Mouse (Mus musculus) urinary bladder, postnatal 25 days (tissue): Measurements from ENCODE around the gene Gm20835.
"Not testable (repeated sequence)": the region's sequence is repeated elsewhere in the genome, so short reads cannot be mapped to it uniquely, and the experiment has no call there.

ENCODE experiments used
- DNase-seq: peaks from one replicate; pipeline ENCODE4 v3.0.0; 2022; ENCODE audit warnings: low spot score

Gene Gm20835

DNA sequence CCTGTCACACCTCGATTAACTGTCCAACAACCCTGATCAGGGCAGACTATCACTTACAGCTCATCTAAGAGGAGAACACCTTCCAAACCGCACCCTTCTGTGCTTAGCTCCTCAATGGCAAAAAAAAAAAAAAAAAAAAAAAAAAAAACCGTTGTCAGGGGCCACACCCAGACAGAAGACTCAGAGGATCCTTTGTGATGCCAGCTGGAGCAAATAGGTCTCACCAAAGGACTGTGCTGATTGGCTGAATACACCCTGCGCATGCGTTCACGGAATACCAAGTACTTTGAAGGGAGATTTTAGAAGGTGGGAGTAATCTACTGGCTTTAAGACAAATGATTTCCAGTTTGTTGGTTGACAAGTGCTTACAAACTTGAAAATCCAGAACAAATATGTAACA, at the start of gene Gm20835:
Gene Gm20835 (minus strand): TSS at position 101 of the 400 bp plus-strand sequence.
- DNase-seq = not testable (repeated sequence)
